Mouse (Mus musculus) C2C12 (cell line): ENCODE data around the gene Dcaf10.

ENCODE experiments used
- CTCF ChIP-seq: IDR thresholded peaks from one replicate; pipeline ENCODE4 v1.5.1; 2011; ENCODE audit not compliant: control insufficient read depth, insufficient read depth, insufficient read length
- FOSL1 ChIP-seq: IDR thresholded peaks from one replicate; pipeline ENCODE4 v1.8.0; 2011; ENCODE audit warnings: mild to moderate bottlenecking, low read length; ENCODE audit not compliant: poor library complexity, insufficient read depth, severe bottlenecking
- MAX ChIP-seq: IDR thresholded peaks from one replicate; pipeline ENCODE4 v1.6.1; 2011; ENCODE audit warnings: mild to moderate bottlenecking, control low read depth
- MYOD1 ChIP-seq: IDR thresholded peaks from one replicate; pipeline ENCODE4 v1.6.1; 2011; ENCODE audit warnings: low read depth; ENCODE audit not compliant: control insufficient read depth, insufficient read length
- MYOG ChIP-seq: IDR thresholded peaks from one replicate; pipeline ENCODE4 v1.6.1; 2011; ENCODE audit not compliant: control insufficient read depth, insufficient read length; ENCODE audit errors: extremely low read depth

GRCm38 (mm10) chr4:45422640-45423039, 80.7 kb downstream of the Dcaf10 start:
- TF ChIP-seq CTCF (no peak), MAX (no peak), MYOD1 (no peak), MYOG (no peak), FOSL1 (no peak)
